Comparison of ENCODE assay signal across 8 mouse cellular contexts in genomic region chr17:81064979-81065311, GRCm38 (mm10). TPM values are rescaled to one million over a fixed set of nuclear protein-coding genes. Genes with fewer than 3 reads are reported as not detected.
A peak's percentile ranks its signal among the peaks of the same experiment; 100 is the strongest.
DNase-seq lines count a peak whose midpoint lies in the region; ATAC-seq and TF ChIP-seq lines count a peak whose summit lies in the region.

Thumpd2 (minus strand) TSS chr17:81065082.

- H3K27ac ChIP-seq in forebrain, embryonic 16.5 days (ENCODE audit: low read length): peak within 1 kb of the TSS; percentile 69
- peak within 1 kb of the TSS; percentile 99 for H3K27ac ChIP-seq in layer of hippocampus, adult 2 months
- H3K27ac ChIP-seq in lung, embryonic 14.5 days (ENCODE audit: low read depth): peak within 1 kb of the TSS; percentile 79
- peak within 1 kb of the TSS; percentile 58; the same call in 1 of the 2 replicates for H3K27ac ChIP-seq in olfactory bulb, adult 2 months (ENCODE audit: insufficient read depth, low read depth, low read length)
- peak within 1 kb of the TSS; percentile 26; the same call in 1 of the 2 replicates for H3K27ac ChIP-seq in thymus, adult 2 months (ENCODE audit: control insufficient read depth, insufficient read depth, low read length)

- H3K4me3 ChIP-seq in G1E (ENCODE audit: low read depth, low read length): peak within 1 kb of the TSS; percentile 84
- H3K4me3 ChIP-seq in forebrain, embryonic 16.5 days (replicated peaks; ENCODE audit: low read length): peak within 1 kb of the TSS; percentile 85
- peak within 1 kb of the TSS; percentile 92 for H3K4me3 ChIP-seq in layer of hippocampus, adult 2 months
- H3K4me3 ChIP-seq in lung, embryonic 14.5 days (ENCODE audit: low read depth, low read length): peak within 1 kb of the TSS; percentile 87
- peak within 1 kb of the TSS; percentile 76 for H3K4me3 ChIP-seq in olfactory bulb, adult 2 months (ENCODE audit: insufficient read depth, low read depth, low read length)
- peak within 1 kb of the TSS; percentile 92 for H3K4me3 ChIP-seq in thymus, adult 2 months (ENCODE audit: control insufficient read depth, insufficient read depth, low read length)

- peak; percentile 84 for TF ChIP-seq CTCF in G1E (IDR thresholded peaks at IDR 0.05; ENCODE audit: low read depth, low read length)
- TF ChIP-seq CTCF in layer of hippocampus, adult 2 months (conservative IDR thresholded peaks at IDR 0.05): peak; percentile 99
- peak; percentile 91 for TF ChIP-seq CTCF in lung, embryonic 14.5 days (IDR thresholded peaks at IDR 0.05; ENCODE audit: low read depth)
- TF ChIP-seq CTCF in olfactory bulb, adult 2 months (IDR thresholded peaks at IDR 0.05; ENCODE audit: insufficient read depth, low read depth, low read length): peak; percentile 79
- peak; percentile 93 for TF ChIP-seq CTCF in thymus, adult 2 months (IDR thresholded peaks at IDR 0.05; ENCODE audit: borderline replicate concordance, control insufficient read depth, extremely low read depth, insufficient read depth, low read length, poor library complexity)

- H3K4me1 ChIP-seq in G1E (ENCODE audit: insufficient read depth, low read depth, low read length): peaks cover 28% of the 10 kb centered on the region
- H3K4me1 ChIP-seq in forebrain, embryonic 16.5 days (replicated peaks; ENCODE audit: control insufficient read depth, insufficient read depth, low read length): peaks cover 6% of the 10 kb centered on the region
- H3K4me1 ChIP-seq in lung, embryonic 14.5 days (ENCODE audit: insufficient read depth): peaks cover 3% of the 10 kb centered on the region; the same call in 1 of the 2 replicates
- H3K4me1 ChIP-seq in olfactory bulb, adult 2 months (ENCODE audit: control insufficient read depth, insufficient read depth, low read length): peaks cover 2% of the 10 kb centered on the region; the same call in 1 of the 2 replicates
- H3K4me1 ChIP-seq in thymus, adult 2 months (replicated peaks; ENCODE audit: control insufficient read depth, insufficient read depth, low read length): peaks cover 4% of the 10 kb centered on the region; the same call in 1 of the 2 replicates

- DNase-seq in G1E (ENCODE audit: low spot score): peak; percentile 84
- peak; percentile 84 to 96 for DNase-seq in cerebellum, adult 18-20 months
- peak; percentile 91 for DNase-seq in heart, postnatal 36 days
- peak; percentile 79 to 91 for DNase-seq in layer of hippocampus, adult 2 months (ENCODE audit: low spot score in 2 of 2)
- peak; percentile 98 for DNase-seq in lung, embryonic 14.5 days
- peak; percentile 89 for DNase-seq in thymus, adult 2 months

- peak within 1 kb of the TSS; percentile 73 for H3K4me2 ChIP-seq in forebrain, embryonic 16.5 days (ENCODE audit: low read length)
- peak within 1 kb of the TSS; percentile 72 for H3K4me2 ChIP-seq in lung, embryonic 14.5 days

- peak; percentile 46 for ATAC-seq in G1E (ENCODE audit: extremely low read depth, insufficient number of reproducible peaks, low FRiP score, poor library complexity, severe bottlenecking)
- peak; percentile 94 for ATAC-seq in forebrain, embryonic 16.5 days
- peak; percentile 95 for ATAC-seq in lung, embryonic 14.5 days (ENCODE audit: insufficient read depth)

- H3K36me3 ChIP-seq in G1E (replicated peaks): peaks cover 22% of the 10 kb centered on the region
- H3K36me3 ChIP-seq in forebrain, embryonic 16.5 days (ENCODE audit: control insufficient read depth, insufficient read depth): no peaks in the 10 kb centered on the region
- peaks cover 8% of the 10 kb centered on the region; the same call in 1 of the 2 replicates for H3K36me3 ChIP-seq in lung, embryonic 14.5 days (ENCODE audit: insufficient read depth)
- H3K36me3 ChIP-seq in thymus, adult 2 months (ENCODE audit: control insufficient read depth, insufficient read depth, low read length): no peaks in the 10 kb centered on the region

- TF ChIP-seq POLR2A in olfactory bulb, adult 2 months (IDR thresholded peaks at IDR 0.05; ENCODE audit: insufficient read depth, low read depth, low read length): 0 out of 2 replicates have a peak, but pooled peaks have one; percentile 36
- TF ChIP-seq POLR2A in thymus, adult 2 months (IDR thresholded peaks at IDR 0.05; ENCODE audit: control insufficient read depth, extremely low read depth, insufficient read depth, low read length, poor library complexity): peak; percentile 92

- H3K9me3 ChIP-seq in G1E (replicated peaks): peaks cover 8% of the 10 kb centered on the region
- no peaks in the 10 kb centered on the region for H3K9me3 ChIP-seq in forebrain, embryonic 16.5 days (ENCODE audit: control insufficient read depth, low read length)
- H3K9me3 ChIP-seq in lung, embryonic 14.5 days (ENCODE audit: low read depth, low read length): no peaks in the 10 kb centered on the region

- 0 out of 2 replicates have a peak, but pooled peaks cover 3% of the 10 kb centered on the region for H3K27me3 ChIP-seq in G1E (ENCODE audit: insufficient read depth, low read length)
- H3K27me3 ChIP-seq in forebrain, embryonic 16.5 days (replicated peaks; ENCODE audit: control insufficient read depth, insufficient read depth, low read length): no peaks in the 10 kb centered on the region
- no peaks in the 10 kb centered on the region for H3K27me3 ChIP-seq in lung, embryonic 14.5 days (ENCODE audit: insufficient read depth, low read length)
- no peaks in the 10 kb centered on the region for H3K27me3 ChIP-seq in thymus, adult 2 months (ENCODE audit: control insufficient read depth, insufficient read depth, low read length)

- H3K9ac ChIP-seq in forebrain, embryonic 16.5 days (replicated peaks; ENCODE audit: low read depth, low read length): peak within 1 kb of the TSS; percentile 98
- peak within 1 kb of the TSS; percentile 95 for H3K9ac ChIP-seq in lung, embryonic 14.5 days

- under 1% methylated on average over 29 of the region's 29 CpGs for WGBS in forebrain, embryonic 16.5 days
- WGBS in lung, embryonic 14.5 days: 2% methylated on average over 29 of the region's 29 CpGs
- WGBS in olfactory bulb, adult 2 months: under 1% methylated on average over 29 of the region's 29 CpGs
- under 1% methylated on average over 29 of the region's 29 CpGs for WGBS in thymus, adult 2 months

- intact Hi-C loops in heart, postnatal 36 days (cut with DNase I): no loop called here

RNA-seq across cellular contexts. Expression of gene Thumpd2, which starts in this region (rescaled TPM):
- 8.4 and 9.9 TPM in 2 replicates for total RNA-seq in G1E (2014; fragmentation: Nextera tagmentation)
- total RNA-seq in G1E (2017): 13.7 and 15.7 TPM in 2 replicates
- polyA plus RNA-seq in G1E (2012): 0.94 and 1.5 TPM in 2 replicates
- 9.0 and 10.0 TPM in 2 replicates for polyA plus RNA-seq in forebrain, embryonic 16.5 days (2015; fragmentation: Nextera tagmentation; extraction: Ambion mirVana)
- total RNA-seq in heart, postnatal 36 days (2021): 1 to 10 TPM; 4.7 to 4.8 TPM
- 1 to 10 TPM; 8.4 to 8.6 TPM for total RNA-seq in layer of hippocampus, adult 2 months (2021)
- polyA plus RNA-seq in lung, embryonic 14.5 days (2014; fragmentation: Nextera tagmentation; extraction: Ambion mirVana): 14.6 and 16.1 TPM in 2 replicates
- polyA plus RNA-seq in olfactory bulb, adult 2 months (2012; ENCODE audit: insufficient read depth, insufficient read length, low replicate concordance, missing spikeins): not detected in 2 replicates
- polyA plus RNA-seq in thymus, adult 2 months (2012; rRNA removed): 3.6 and 4.0 TPM in 2 replicates

Comparison
In these comparisons a context has a peak if more than half of its experiments do, and no peak if none do; other contexts are left out.
1. Peak in every context shown above with its lines: DNase-seq, ATAC-seq, H3K4me3 ChIP-seq and H3K27ac ChIP-seq.
2. H3K27ac ChIP-seq: peak in every context shown above with its lines; median percentile 99 in layer of hippocampus, adult 2 months; 79 in lung, embryonic 14.5 days; 69 in forebrain, embryonic 16.5 days; 58 in olfactory bulb, adult 2 months; 26 in thymus, adult 2 months.